Mouse (Mus musculus): ENCODE results near the gene P3h3. TPM values are rescaled to one million over a fixed set of nuclear protein-coding genes. Genes with fewer than 3 reads are reported as not detected.
"Not testable (repeated sequence)": the region's sequence is repeated elsewhere in the genome, so short reads cannot be mapped to it uniquely, and the experiment has no call there.

The P3h3 gene
- polyA plus RNA-seq, 1 experiment from 2014 or later: 5.0 TPM

- Histone ChIP-seq H3K27me3 (replicated peaks) (peaks cover 18% of the 10 kb centered on the region), H3K36me3 (peaks cover 2% of the 10 kb centered on the region), H3K4me3 (no peak within 1 kb of the TSS), H3K9me3 (replicated peaks) (no peaks in the 10 kb centered on the region), H3K4me1 (peaks cover 15% of the 10 kb centered on the region), H3K4me2 (no peak within 1 kb of the TSS), H3K27ac (no peak within 1 kb of the TSS), H3K9ac (no peak within 1 kb of the TSS)
- 26% methylated on average over 13 of the region's 15 CpGs for WGBS (ENCODE audit: insufficient replicate concordance)
- no peak for ATAC-seq
These were observed 17.0 kb downstream of the P3h3 start, which contains the start of gene Gnb3 for GRCm38 (mm10) chr6:124840241-124841167. Gene Gnb3 (minus strand): TSS chr6:124840275.

- Histone ChIP-seq H3K27me3 (replicated peaks) (peaks cover 18% of the 10 kb centered on the region), H3K4me3 (no peak overlapping the region), H3K27ac (no peak overlapping the region), H3K36me3 (peaks cover 9% of the 10 kb centered on the region), H3K4me2 (no peak overlapping the region), H3K4me1 (peaks cover 18% of the 10 kb centered on the region), H3K9ac (no peak overlapping the region), H3K9me3 (replicated peaks) (no peaks in the 10 kb centered on the region)
- WGBS (ENCODE audit: insufficient replicate concordance): 21% methylated on average over 8 of the region's 8 CpGs
- ATAC-seq: no peak
These were observed 17.7 kb downstream of the P3h3 start for GRCm38 (mm10) chr6:124839805-124840204.

- WGBS (ENCODE audit: insufficient replicate concordance): 76% methylated on average over 7 of the region's 7 CpGs
These were observed 21.1 kb downstream of the P3h3 start for GRCm38 (mm10) chr6:124836411-124836810.

GRCm38 (mm10) chr6:124835531-124835930, 22.0 kb downstream of the P3h3 start:
- WGBS (ENCODE audit: insufficient replicate concordance): 78% methylated on average over 10 of the region's 10 CpGs
- Histone ChIP-seq H3K4me1 (peaks cover 40% of the 10 kb centered on the region), H3K27me3 (replicated peaks) (peaks cover 15% of the 10 kb centered on the region), H3K9ac (no peak overlapping the region), H3K36me3 (peaks cover 46% of the 10 kb centered on the region), H3K4me2 (no peak overlapping the region), H3K4me3 (no peak overlapping the region), H3K9me3 (replicated peaks) (no peaks in the 10 kb centered on the region), H3K27ac (no peak overlapping the region)
- ATAC-seq: no peak

More at GRCm38 (mm10) chr6:124836411-124836810, 21.1 kb downstream of the P3h3 start:
- Histone ChIP-seq H3K9me3 (replicated peaks) (no peaks in the 10 kb centered on the region), H3K4me3 (no peak overlapping the region), H3K4me1 (peaks cover 37% of the 10 kb centered on the region), H3K9ac (no peak overlapping the region), H3K36me3 (peaks cover 43% of the 10 kb centered on the region), H3K27ac (no peak overlapping the region), H3K4me2 (no peak overlapping the region), H3K27me3 (replicated peaks) (peaks cover 18% of the 10 kb centered on the region)
- no peak for ATAC-seq

GRCm38 (mm10) chr6:124834512-124835081, 23.0 kb downstream of the P3h3 start:
- no peak overlapping the region for H3K27ac ChIP-seq
- peaks cover 46% of the 10 kb centered on the region for H3K36me3 ChIP-seq
- H3K4me2 ChIP-seq: no peak overlapping the region
- H3K9ac ChIP-seq: no peak overlapping the region
- WGBS (ENCODE audit: insufficient replicate concordance): 75% methylated on average over 6 of the region's 6 CpGs
- no peak overlapping the region for H3K4me3 ChIP-seq
- peaks cover 7% of the 10 kb centered on the region for H3K27me3 ChIP-seq (replicated peaks)
- H3K4me1 ChIP-seq: peaks cover 31% of the 10 kb centered on the region
- no peak for ATAC-seq
- no peaks in the 10 kb centered on the region for H3K9me3 ChIP-seq (replicated peaks)

GRCm38 (mm10) chr6:124831649-124832048, 25.9 kb downstream of the P3h3 start:
- no peak for ATAC-seq
- H3K9me3 ChIP-seq (replicated peaks): no peaks in the 10 kb centered on the region
- H3K27me3 ChIP-seq (replicated peaks): no peaks in the 10 kb centered on the region
- H3K36me3 ChIP-seq: peaks cover 56% of the 10 kb centered on the region
- H3K4me3 ChIP-seq: peak overlapping the region; percentile 86
- peak overlapping the region; percentile 83 for H3K4me2 ChIP-seq
- peaks cover 46% of the 10 kb centered on the region for H3K4me1 ChIP-seq
- 94% methylated on average over 8 of the region's 8 CpGs for WGBS (ENCODE audit: insufficient replicate concordance)
- no peak overlapping the region for H3K27ac ChIP-seq
- H3K9ac ChIP-seq: peak overlapping the region; percentile 88

- H3K9ac ChIP-seq: peak overlapping the region; percentile 88
- WGBS (ENCODE audit: insufficient replicate concordance): 89% methylated on average over 4 of the region's 4 CpGs
- peaks cover 42% of the 10 kb centered on the region for H3K4me1 ChIP-seq
- peak overlapping the region; percentile 86 for H3K4me3 ChIP-seq
- not testable (repeated sequence) for H3K9me3 ChIP-seq (replicated peaks); H3K27ac ChIP-seq; H3K27me3 ChIP-seq (replicated peaks); ATAC-seq
- H3K36me3 ChIP-seq: peaks cover 61% of the 10 kb centered on the region
- peak overlapping the region; percentile 83 for H3K4me2 ChIP-seq
These were observed 26.4 kb downstream of the P3h3 start for GRCm38 (mm10) chr6:124831199-124831598.

- Histone ChIP-seq H3K4me3 (peak overlapping the region; percentile 86), H3K4me1 (peaks cover 43% of the 10 kb centered on the region), H3K9me3 (replicated peaks) (no peaks in the 10 kb centered on the region), H3K4me2 (peak overlapping the region; percentile 83), H3K9ac (peak overlapping the region; percentile 88), H3K27ac (peak overlapping the region; percentile 92), H3K27me3 (replicated peaks) (no peaks in the 10 kb centered on the region), H3K36me3 (peaks cover 65% of the 10 kb centered on the region)
- ATAC-seq: peak; percentile 78
- WGBS (ENCODE audit: insufficient replicate concordance): under 1% methylated on average over 38 of the region's 38 CpGs
These were observed 27.5 kb downstream of the P3h3 start for GRCm38 (mm10) chr6:124829799-124830700.

GRCm38 (mm10) chr6:124828868-124829798, 28.4 kb downstream of the P3h3 start, which contains the start of the genes Usp5 and Cdca3:
Gene Usp5 (minus strand): TSS chr6:124829484.
Gene Cdca3 (plus strand): TSS chr6:124829547.
- peaks cover 65% of the 10 kb centered on the region for H3K36me3 ChIP-seq
- WGBS (ENCODE audit: insufficient replicate concordance): under 1% methylated on average over 55 of the region's 55 CpGs
- no peaks in the 10 kb centered on the region for H3K9me3 ChIP-seq (replicated peaks)
- H3K4me3 ChIP-seq: peak within 1 kb of the TSS; percentile 86
- H3K4me1 ChIP-seq: peaks cover 43% of the 10 kb centered on the region
- peak within 1 kb of the TSS; percentile 92 for H3K27ac ChIP-seq
- H3K9ac ChIP-seq: peak within 1 kb of the TSS; percentile 88
- peak within 1 kb of the TSS; percentile 95 for H3K4me2 ChIP-seq
- peak; percentile 90 for ATAC-seq
- no peaks in the 10 kb centered on the region for H3K27me3 ChIP-seq (replicated peaks)

- peak overlapping the region; percentile 95 for H3K4me2 ChIP-seq
- peaks cover 65% of the 10 kb centered on the region for H3K36me3 ChIP-seq
- H3K9ac ChIP-seq: peak overlapping the region; percentile 65
- H3K27ac ChIP-seq: peak overlapping the region; percentile 73
- peaks cover 42% of the 10 kb centered on the region for H3K4me1 ChIP-seq
- H3K27me3 ChIP-seq (replicated peaks): no peaks in the 10 kb centered on the region
- ATAC-seq: no peak
- peak overlapping the region; percentile 86 for H3K4me3 ChIP-seq
- no peaks in the 10 kb centered on the region for H3K9me3 ChIP-seq (replicated peaks)
- WGBS (ENCODE audit: insufficient replicate concordance): 16% methylated on average over 10 of the region's 10 CpGs
These were observed 29.4 kb downstream of the P3h3 start for GRCm38 (mm10) chr6:124828101-124828592.
